Mouse (Mus musculus): ENCODE measurements around the gene Unc93b1. TPM values are rescaled to one million over a fixed set of nuclear protein-coding genes. Genes with fewer than 3 reads are reported as not detected.
"Not testable (repeated sequence)": the region's sequence is repeated elsewhere in the genome, so short reads cannot be mapped to it uniquely, and the experiment has no call there.

Unc93b1 gene
- polyA plus RNA-seq, 1 experiment from 2014 or later = 4.6 TPM

DNA sequence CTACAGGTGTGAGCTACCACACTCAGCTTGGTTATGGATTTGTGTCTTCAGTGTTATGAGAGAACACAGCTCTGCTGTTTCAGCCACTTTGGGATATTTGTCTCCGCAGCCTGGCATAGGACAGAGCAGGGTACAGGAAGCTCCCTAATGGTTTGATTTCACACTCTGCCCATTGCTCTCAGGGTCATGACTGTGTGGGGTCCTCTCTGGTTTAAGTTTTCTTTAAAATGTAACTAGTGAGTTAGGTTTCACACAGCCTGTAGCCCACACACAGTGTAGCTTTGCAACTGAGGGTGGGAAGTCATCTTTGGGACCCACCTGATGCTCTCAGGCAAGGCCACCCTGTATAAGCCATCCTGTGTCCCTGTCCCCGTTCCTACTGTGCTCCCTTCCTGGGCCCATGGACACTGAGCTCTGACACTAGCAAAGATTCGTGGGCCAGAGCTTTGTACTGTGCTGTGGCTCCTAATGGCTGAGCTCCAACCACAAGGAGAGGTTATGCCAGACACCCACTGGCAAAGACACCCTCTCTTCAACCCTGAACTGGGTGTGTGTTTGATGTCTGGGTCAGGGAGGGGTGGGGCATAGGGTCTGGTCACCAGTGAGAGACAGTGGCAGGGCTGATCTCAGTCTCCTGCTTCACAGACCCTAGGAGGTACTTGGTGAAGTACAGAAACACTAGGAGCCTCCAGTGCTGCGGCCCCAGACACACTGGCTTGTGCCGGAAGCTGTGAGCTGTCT, 22.5 kb downstream of the Unc93b1 start:
- not testable (repeated sequence) for DNase-seq (ENCODE audit: extremely low spot score, low spot score)
- 84% methylated on average over 5 of the region's 5 CpGs for WGBS

DNA sequence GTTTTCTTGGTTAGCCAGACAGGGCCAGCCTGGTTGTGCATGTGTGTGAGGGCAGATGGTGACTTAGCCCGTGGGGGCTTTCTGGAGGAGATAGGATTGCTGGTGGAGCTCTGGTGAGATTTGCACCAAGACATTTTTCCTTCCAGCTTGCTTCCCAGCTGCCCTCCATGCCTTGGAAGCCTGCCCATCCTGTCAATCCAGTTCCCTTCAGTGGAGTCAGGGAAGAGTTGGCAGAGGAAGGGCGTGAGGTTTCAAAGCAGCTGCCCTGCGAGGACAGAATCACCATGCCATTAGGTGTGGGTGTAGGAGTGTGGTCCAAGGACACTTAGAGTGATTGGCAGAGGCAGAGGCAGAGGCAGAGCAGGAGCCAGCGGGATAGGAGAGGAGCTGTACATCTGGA, 23.5 kb downstream of the Unc93b1 start, which contains the start of gene Aldh3b3:
Gene Aldh3b3, plus strand, starts transcription at position 176 of the 400 bp plus-strand sequence.
- WGBS = 76% methylated on average over 4 of the region's 4 CpGs
- Histone ChIP-seq H3K4me3 (no peak within 1 kb of the TSS), H3K36me3 (replicated peaks) (no peaks in the 10 kb centered on the region), H3K4me1 (no peaks in the 10 kb centered on the region), H3K9me3 (no peaks in the 10 kb centered on the region), H3K27me3 (ENCODE audit: poor library complexity, severe bottlenecking) (no peaks in the 10 kb centered on the region), H3K27ac (no peak within 1 kb of the TSS)
- no peak for DNase-seq (ENCODE audit: extremely low spot score, low spot score)

More for the DNA sequence above, 22.5 kb downstream of the Unc93b1 start:
- not testable (repeated sequence) for H3K9me3 ChIP-seq; H3K4me3 ChIP-seq; H3K36me3 ChIP-seq (replicated peaks); H3K27me3 ChIP-seq (ENCODE audit: poor library complexity, severe bottlenecking); H3K4me1 ChIP-seq; H3K27ac ChIP-seq

DNA sequence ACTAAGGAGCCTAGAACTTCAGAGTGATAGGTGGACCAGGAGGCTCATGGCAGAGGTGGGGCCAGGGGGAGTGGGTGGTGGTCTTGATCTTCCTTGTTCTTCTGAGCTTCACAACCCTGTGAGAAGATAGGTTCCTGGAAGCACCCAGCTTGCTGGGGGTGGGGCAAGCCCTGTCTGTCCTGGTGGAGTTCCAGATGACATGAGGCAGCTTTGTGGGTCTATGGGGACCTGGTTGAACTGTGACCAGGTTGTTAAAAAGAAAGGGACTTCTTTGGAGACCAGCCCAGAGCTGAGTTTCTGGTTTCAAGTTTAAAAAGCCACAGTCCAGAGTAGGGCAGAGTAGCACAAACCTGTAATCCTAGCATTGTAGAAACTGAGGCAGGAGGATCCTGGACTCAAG, 24.0 kb downstream of the Unc93b1 start:
- Histone ChIP-seq H3K27me3 (ENCODE audit: poor library complexity, severe bottlenecking) (no peaks in the 10 kb centered on the region), H3K36me3 (replicated peaks) (no peaks in the 10 kb centered on the region), H3K4me3 (no peak overlapping the region), H3K27ac (no peak overlapping the region), H3K4me1 (no peaks in the 10 kb centered on the region), H3K9me3 (no peaks in the 10 kb centered on the region)
- no peak for DNase-seq (ENCODE audit: extremely low spot score, low spot score)

DNA sequence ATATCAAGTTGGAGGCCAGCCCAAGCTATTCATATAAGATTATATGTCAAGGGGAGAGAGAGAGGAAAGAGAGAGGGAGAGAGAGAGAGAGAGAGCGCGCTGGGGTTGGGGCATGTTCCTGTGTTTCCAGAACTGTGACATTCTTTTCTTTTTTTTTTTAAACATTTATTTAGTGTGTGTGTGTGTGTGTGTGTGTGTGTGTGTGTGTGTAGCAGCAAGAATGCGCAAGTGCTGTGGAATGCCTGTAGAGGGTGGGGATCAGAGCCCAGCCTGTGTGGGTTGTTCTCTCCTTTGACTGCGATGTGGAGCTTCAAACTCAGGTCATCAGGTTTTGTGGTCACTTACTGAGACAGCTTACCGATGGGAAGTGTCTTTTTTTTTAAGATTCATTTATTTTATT, 25.2 kb downstream of the Unc93b1 start:
- Histone ChIP-seq H3K4me3 (no peak overlapping the region), H3K27me3 (ENCODE audit: poor library complexity, severe bottlenecking) (no peaks in the 10 kb centered on the region), H3K27ac (no peak overlapping the region), H3K9me3 (no peaks in the 10 kb centered on the region), H3K36me3 (replicated peaks) (no peaks in the 10 kb centered on the region), H3K4me1 (no peaks in the 10 kb centered on the region)
- WGBS = 82% methylated on average over 5 of the region's 5 CpGs
- no peak for DNase-seq (ENCODE audit: extremely low spot score, low spot score)

DNA sequence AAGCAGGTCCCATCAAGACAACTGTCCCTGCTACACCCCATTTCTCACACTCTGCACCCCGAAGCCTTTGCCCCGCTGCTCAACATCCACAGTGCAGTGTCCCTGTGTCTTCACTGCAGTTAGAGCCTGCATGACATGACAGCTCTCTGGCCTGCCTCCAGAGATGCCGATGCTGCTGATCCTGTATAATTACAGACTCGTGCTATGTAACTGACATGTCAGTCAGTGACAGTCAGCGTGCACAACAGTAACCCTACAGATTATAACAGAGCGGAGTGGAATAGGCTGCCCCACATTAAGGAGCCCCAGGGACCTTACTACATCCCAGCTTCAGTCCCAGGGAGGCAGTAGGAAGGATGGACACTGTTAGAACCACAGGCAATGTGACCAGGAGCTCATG, 26.8 kb downstream of the Unc93b1 start:
- H3K27me3 ChIP-seq (ENCODE audit: poor library complexity, severe bottlenecking); H3K36me3 ChIP-seq (replicated peaks); H3K27ac ChIP-seq; DNase-seq (ENCODE audit: extremely low spot score, low spot score); H3K4me3 ChIP-seq; H3K4me1 ChIP-seq; H3K9me3 ChIP-seq: not testable (repeated sequence)
- WGBS = 94% methylated on average over 6 of the region's 6 CpGs

DNA sequence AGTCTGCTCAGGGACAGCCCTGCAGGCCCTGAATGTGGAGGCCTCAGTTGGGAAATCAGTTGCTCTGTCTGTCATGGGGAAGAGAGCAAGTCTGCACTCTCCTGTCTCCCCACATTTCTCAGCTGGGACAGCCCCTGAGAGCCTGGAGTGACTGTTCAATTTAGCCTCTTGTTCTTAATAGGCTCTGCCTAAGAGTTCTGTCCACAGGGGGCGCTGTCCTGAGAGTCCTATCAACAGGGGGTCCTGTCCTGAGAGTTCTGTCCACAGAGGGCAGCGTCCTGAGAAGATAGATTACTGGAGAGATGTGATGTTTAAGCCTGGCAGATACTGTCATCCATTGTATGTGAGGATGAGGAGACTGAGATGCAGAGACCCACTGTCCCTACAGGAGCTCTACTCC, 27.5 kb downstream of the Unc93b1 start:
- H3K9me3 ChIP-seq = no peaks in the 10 kb centered on the region
- WGBS = 14% methylated on average over 2 of the region's 2 CpGs
- no peaks in the 10 kb centered on the region for H3K4me1 ChIP-seq
- H3K27me3 ChIP-seq (ENCODE audit: poor library complexity, severe bottlenecking) = no peaks in the 10 kb centered on the region
- H3K36me3 ChIP-seq (replicated peaks) = no peaks in the 10 kb centered on the region
- H3K27ac ChIP-seq = no peak overlapping the region
- no peak overlapping the region for H3K4me3 ChIP-seq
- DNase-seq (ENCODE audit: extremely low spot score, low spot score) = no peak

DNA sequence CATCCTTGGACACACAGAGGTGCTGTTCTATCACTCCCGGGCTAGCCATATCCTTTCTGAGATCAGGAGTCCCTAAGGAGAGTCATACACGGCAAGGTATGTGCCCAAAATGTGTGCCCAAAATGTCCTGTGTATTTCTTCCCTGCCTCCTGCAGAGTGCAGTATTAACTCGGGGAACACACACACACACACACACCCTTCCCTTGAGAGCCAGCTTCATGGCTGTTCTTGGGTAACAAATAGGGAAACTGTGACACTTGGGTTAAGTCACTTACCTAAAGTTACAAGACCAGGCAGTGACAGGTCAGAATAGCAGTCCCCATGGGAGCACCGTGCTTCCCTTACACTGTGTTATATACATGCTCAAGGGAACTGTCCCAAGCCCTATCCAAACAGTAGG, 29.0 kb downstream of the Unc93b1 start:
- Histone ChIP-seq H3K27me3 (ENCODE audit: poor library complexity, severe bottlenecking) (no peaks in the 10 kb centered on the region), H3K27ac (no peak overlapping the region), H3K9me3 (no peaks in the 10 kb centered on the region), H3K4me3 (no peak overlapping the region), H3K4me1 (peaks cover 4% of the 10 kb centered on the region; the same call in 1 of the 2 replicates), H3K36me3 (replicated peaks) (no peaks in the 10 kb centered on the region)
- 79% methylated on average over 4 of the region's 4 CpGs for WGBS
- no peak for DNase-seq (ENCODE audit: extremely low spot score, low spot score)

DNA sequence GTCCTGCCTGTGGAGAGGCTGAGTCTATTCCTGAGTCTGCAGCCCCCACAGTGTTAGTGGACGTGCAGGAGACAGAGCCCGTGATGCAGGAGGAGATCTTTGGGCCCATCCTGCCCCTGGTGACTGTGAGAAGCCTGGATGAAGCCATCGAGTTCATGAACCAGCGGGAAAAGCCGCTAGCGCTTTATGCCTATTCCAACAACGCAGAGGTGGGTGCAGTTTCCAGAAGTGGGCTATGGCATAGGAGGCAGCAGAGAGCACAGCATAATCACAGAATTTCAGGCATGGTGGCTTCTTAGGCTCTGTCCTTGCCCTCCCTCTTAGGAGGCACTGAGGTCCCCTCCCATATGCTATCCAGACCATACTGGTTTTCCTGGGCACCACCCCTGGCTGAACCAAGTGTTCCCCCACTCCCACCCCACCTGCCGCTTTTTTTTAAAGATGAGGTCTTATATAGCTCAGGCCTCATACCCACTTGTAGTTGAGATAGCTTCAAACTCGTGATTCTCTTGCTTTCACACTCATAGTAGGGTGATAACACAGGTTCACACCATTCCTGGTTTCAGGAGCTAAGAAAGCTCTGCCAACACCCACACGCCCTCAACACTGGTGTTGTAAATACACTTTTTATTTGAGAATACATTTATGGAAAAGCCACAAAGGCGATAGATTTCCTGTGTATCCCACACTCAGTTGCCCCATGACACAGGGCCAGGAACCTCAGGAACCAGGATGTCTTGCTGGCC, 31.5 kb downstream of the Unc93b1 start:
- WGBS = 73% methylated on average over 11 of the region's 11 CpGs
- Histone ChIP-seq H3K36me3 (replicated peaks) (no peaks in the 10 kb centered on the region), H3K4me1 (peaks cover 4% of the 10 kb centered on the region; the same call in 1 of the 2 replicates), H3K4me3 (no peak overlapping the region), H3K27me3 (ENCODE audit: poor library complexity, severe bottlenecking) (no peaks in the 10 kb centered on the region), H3K9me3 (no peaks in the 10 kb centered on the region), H3K27ac (no peak overlapping the region)
- no peak for DNase-seq (ENCODE audit: extremely low spot score, low spot score)

DNA sequence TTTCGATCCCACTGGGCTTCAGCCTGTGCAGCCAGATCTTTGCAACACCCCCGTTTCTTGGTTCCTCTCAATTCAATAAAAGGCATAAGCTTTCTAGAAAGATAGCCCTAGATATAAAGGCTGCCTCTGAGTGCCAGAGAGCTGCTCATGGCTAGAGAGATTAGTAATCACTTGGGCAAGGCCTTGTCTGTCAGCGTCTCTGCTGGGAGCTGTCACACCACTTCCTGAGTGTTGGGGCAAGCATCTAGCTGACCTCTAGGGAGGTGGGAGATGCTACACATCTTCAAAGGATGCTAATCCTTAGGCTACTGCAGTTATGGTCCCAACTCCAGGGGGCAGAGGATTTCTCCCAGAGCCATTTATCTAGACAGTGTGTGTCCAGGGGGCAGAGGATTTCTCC, 32.3 kb downstream of the Unc93b1 start:
- Histone ChIP-seq H3K27me3 (ENCODE audit: poor library complexity, severe bottlenecking) (no peaks in the 10 kb centered on the region), H3K36me3 (replicated peaks) (no peaks in the 10 kb centered on the region), H3K4me1 (peaks cover 4% of the 10 kb centered on the region; the same call in 1 of the 2 replicates), H3K9me3 (no peaks in the 10 kb centered on the region), H3K27ac (no peak overlapping the region), H3K4me3 (no peak overlapping the region)
- WGBS = 75% methylated on average over 3 of the region's 3 CpGs
- no peak for DNase-seq (ENCODE audit: extremely low spot score, low spot score)

DNA sequence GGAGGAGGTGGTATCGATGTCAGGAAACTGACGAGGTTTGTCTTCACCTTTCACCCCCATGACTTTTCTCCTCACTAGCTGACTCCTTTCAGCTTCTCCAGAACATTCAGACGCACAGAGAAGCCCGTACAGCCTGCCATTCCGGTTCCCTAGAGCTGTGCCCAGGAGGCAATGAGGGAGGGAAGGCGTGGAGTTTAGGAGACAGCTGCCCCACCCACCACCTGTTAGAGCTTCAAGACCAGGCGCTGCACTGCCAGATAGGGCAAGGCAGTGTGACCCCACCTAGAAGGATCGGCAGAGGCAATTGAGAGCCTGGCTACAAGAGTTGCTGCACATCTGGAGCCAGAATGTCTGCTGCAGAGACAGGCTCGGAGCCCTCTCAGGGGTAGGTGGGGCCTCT, 37.2 kb downstream of the Unc93b1 start, which contains the start of gene Aldh3b2:
Gene Aldh3b2, plus strand, starts transcription at position 100 of the 400 bp plus-strand sequence.
- 52% methylated on average over 9 of the region's 9 CpGs for WGBS
- H3K27me3 ChIP-seq (ENCODE audit: poor library complexity, severe bottlenecking) = no peaks in the 10 kb centered on the region
- H3K4me1 ChIP-seq = peaks cover 4% of the 10 kb centered on the region; the same call in 1 of the 2 replicates
- no peak within 1 kb of the TSS for H3K27ac ChIP-seq
- H3K36me3 ChIP-seq (replicated peaks) = no peaks in the 10 kb centered on the region
- no peak within 1 kb of the TSS for H3K4me3 ChIP-seq
- no peaks in the 10 kb centered on the region for H3K9me3 ChIP-seq
- DNase-seq (ENCODE audit: extremely low spot score, low spot score) = no peak

DNA sequence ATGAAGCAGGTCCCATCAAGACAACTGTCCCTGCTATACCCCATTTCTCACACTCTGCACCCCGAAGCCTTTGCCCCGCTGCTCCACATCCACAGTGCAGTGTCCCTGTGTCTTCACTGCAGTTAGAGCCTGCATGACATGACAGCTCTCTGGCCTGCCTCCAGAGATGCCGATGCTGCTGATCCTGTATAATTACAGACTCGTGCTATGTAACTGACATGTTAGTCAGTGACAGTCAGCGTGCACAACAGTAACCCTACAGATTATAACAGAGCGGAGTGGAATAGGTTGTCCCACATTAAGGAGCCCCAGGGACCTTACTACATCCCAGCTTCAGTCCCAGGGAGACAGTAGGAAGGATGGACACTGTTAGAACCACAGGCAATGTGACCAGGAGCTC, 39.6 kb downstream of the Unc93b1 start:
- DNase-seq (ENCODE audit: extremely low spot score, low spot score); H3K27ac ChIP-seq; H3K36me3 ChIP-seq (replicated peaks); H3K4me1 ChIP-seq; H3K27me3 ChIP-seq (ENCODE audit: poor library complexity, severe bottlenecking); H3K4me3 ChIP-seq; H3K9me3 ChIP-seq: not testable (repeated sequence)
- WGBS = 93% methylated on average over 6 of the region's 6 CpGs

DNA sequence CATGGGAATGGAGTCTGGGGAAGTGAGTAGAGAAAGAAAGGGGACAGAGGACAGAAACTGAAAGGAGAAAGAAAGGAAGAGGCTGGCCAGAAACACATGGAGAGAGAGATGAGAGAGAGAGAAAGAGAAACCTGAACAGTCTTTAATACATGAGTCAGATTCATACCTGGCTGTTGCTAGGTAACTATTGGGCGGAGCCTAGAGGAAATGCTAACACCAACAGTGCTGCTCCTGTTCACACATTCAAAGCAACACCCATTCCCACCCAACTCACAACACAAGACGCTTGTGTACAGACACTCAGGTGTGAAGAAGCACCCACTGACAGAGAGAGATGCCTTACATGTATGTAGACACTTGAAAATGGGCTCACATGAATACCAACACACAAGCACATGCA, 40.9 kb downstream of the Unc93b1 start:
- Histone ChIP-seq H3K36me3 (replicated peaks) (no peaks in the 10 kb centered on the region), H3K9me3 (no peaks in the 10 kb centered on the region), H3K4me1 (peaks cover 14% of the 10 kb centered on the region), H3K4me3 (no peak overlapping the region), H3K27me3 (ENCODE audit: poor library complexity, severe bottlenecking) (no peaks in the 10 kb centered on the region), H3K27ac (no peak overlapping the region)
- DNase-seq (ENCODE audit: extremely low spot score, low spot score) = no peak
- 81% methylated on average over 2 of the region's 2 CpGs for WGBS

DNA sequence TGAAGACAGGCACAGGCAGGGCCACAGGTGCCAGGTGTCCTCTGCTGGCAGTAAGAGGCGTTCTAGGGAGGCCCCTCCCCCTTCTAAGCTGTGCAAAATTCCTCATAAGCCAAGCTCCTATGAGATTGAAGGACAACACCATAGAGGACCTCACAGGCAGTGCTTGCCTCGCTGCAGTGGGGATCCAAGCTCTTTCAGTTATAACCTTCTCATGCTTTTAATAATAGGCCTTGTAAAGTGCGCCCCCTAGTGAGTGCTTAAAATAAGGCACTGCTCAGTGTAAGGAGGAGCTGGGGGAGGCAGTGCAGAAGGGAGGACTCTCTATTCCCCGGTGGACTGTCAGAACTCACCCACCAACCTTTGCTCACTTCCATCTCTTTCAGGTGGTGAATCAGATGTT, 45.3 kb downstream of the Unc93b1 start:
- Histone ChIP-seq H3K9me3 (no peaks in the 10 kb centered on the region), H3K36me3 (replicated peaks) (no peaks in the 10 kb centered on the region), H3K4me1 (peaks cover 40% of the 10 kb centered on the region), H3K27ac (no peak overlapping the region), H3K27me3 (ENCODE audit: poor library complexity, severe bottlenecking) (no peaks in the 10 kb centered on the region), H3K4me3 (no peak overlapping the region)
- WGBS = 22% methylated on average over 4 of the region's 4 CpGs
- peak; percentile 66 for DNase-seq (ENCODE audit: extremely low spot score, low spot score)
